Mouse (Mus musculus) bone marrow macrophage, adult 2 months (primary cell): ENCODE measurements around the gene Crybb1.

ENCODE experiments used
- CTCF ChIP-seq: IDR thresholded peaks from 2 replicates; pipeline ENCODE4 v1.5.1; 2012; ENCODE audit warnings: low read depth, mild to moderate bottlenecking, low read length, moderate library complexity
- POLR2A ChIP-seq: IDR thresholded peaks from 2 replicates; pipeline ENCODE4 v1.6.1; 2012; ENCODE audit warnings: mild to moderate bottlenecking, low read depth, low read length, borderline replicate concordance

- TF ChIP-seq CTCF (no peak), POLR2A (no peak)
Observed at GRCm38 (mm10) chr5:112280151-112280550, 24.5 kb downstream of the Crybb1 start.
